Mouse (Mus musculus) kidney, adult 2 months (tissue): ENCODE measurements around the gene Ccnjl. TPM values are rescaled to one million over a fixed set of nuclear protein-coding genes. Genes with fewer than 3 reads are reported as not detected.

ENCODE experiments used
- DNase-seq: peaks from one replicate; pipeline ENCODE4 v3.0.0; 2021
- H3K27ac ChIP-seq: fragments of 200-500 bp; 2 replicates; pipeline ENCODE4 v1.5.1; 2012; ENCODE audit warnings: low read depth, low read length, control low read depth, inconsistent platforms; ENCODE audit not compliant: insufficient read depth
- H3K27me3 ChIP-seq: fragments of 200-500 bp; replicated peaks from 2 replicates; pipeline ENCODE4 v1.6.1; 2012; ENCODE audit warnings: mild to moderate bottlenecking, moderate library complexity, low read length, inconsistent platforms; ENCODE audit not compliant: control insufficient read depth, insufficient read depth
- H3K36me3 ChIP-seq: fragments of 200-500 bp; 2 replicates; pipeline ENCODE4 v1.6.1; 2012; ENCODE audit warnings: mild to moderate bottlenecking, moderate library complexity, low read length, inconsistent platforms; ENCODE audit not compliant: control insufficient read depth, insufficient read depth
- H3K4me1 ChIP-seq: fragments of 200-500 bp; 2 replicates; pipeline ENCODE4 v1.6.1; 2011; ENCODE audit warnings: low read length; ENCODE audit not compliant: control insufficient read depth, insufficient read depth
- H3K4me3 ChIP-seq: fragments of 200-500 bp; 2 replicates; pipeline ENCODE4 v1.5.1; 2011; ENCODE audit warnings: mild to moderate bottlenecking, low read depth, low read length, control low read depth; ENCODE audit not compliant: insufficient read depth
- CTCF ChIP-seq: fragments of 200-500 bp; conservative IDR thresholded peaks from 2 replicates; pipeline ENCODE4 v1.5.1; 2011; ENCODE audit warnings: low read depth, mild to moderate bottlenecking, control low read depth, low read length, moderate library complexity, mixed read lengths; ENCODE audit not compliant: insufficient read depth, insufficient read length
- POLR2A ChIP-seq: fragments of 200-500 bp; IDR thresholded peaks from one replicate; pipeline ENCODE4 v1.6.1; 2011; ENCODE audit warnings: low read depth, low read length, control low read depth
- WGBS: fragments of 180-500 bp; shearing (Covaris S2); methylation state at CpG from one replicate; pipeline ENCODE4 v1.1.7; 2018; 5-methylcytosine and 5-hydroxymethylcytosine counted together
- polyA plus RNA-seq: library from polyadenylated mRNA; depleted of rRNA; stranded (reverse); fragments of >200 nt; gene quantifications from 2 replicates; pipeline ENCODE4 v1.2.3, GENCODE M21; 2012; rRNA removed

Gene Ccnjl
- polyA plus RNA-seq, 1 experiment: 1.0 TPM

DNA sequence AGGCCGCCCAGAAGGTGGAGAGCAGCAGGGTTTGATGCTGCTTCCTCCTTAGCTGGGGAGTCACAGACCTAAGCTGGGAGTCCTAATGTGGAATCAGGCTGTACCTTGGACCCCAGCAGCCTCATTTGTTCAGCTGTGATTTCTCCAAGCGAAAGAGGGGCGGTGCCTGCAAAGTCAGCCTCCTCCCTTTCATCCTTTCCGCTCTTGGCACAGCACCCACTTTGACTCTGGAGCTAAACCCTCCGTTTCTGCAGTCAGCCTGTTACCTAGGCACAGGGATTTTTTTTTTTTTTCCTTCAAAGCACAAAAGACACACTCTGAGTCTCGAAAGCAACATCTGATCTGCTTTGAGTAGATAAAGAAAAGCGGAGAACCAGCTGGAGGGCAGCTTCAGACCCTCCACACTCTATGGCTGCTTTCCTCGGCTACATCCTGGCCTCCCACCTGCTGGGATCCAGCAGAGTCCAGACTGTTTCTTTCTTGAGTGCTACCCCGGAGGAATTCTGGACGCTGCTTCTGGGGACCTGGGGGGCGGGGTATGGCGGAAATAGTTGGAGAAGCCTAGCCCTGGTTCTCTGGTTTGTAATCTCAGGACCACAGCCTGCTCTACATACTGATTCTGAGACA, 97.8 kb downstream of the Ccnjl start:
- H3K36me3 ChIP-seq: no peaks in the 10 kb centered on the region
- H3K27me3 ChIP-seq: no peaks in the 10 kb centered on the region
- no peak for TF ChIP-seq CTCF
- TF ChIP-seq POLR2A: peak; percentile 7
- H3K27ac ChIP-seq: peak overlapping the region; percentile 85
- 12% methylated on average over 12 of the region's 12 CpGs for WGBS
- H3K4me1 ChIP-seq: peaks cover 19% of the 10 kb centered on the region
- DNase-seq: peak; percentile 94
- peak overlapping the region; percentile 5; the same call in 1 of the 2 replicates for H3K4me3 ChIP-seq

DNA sequence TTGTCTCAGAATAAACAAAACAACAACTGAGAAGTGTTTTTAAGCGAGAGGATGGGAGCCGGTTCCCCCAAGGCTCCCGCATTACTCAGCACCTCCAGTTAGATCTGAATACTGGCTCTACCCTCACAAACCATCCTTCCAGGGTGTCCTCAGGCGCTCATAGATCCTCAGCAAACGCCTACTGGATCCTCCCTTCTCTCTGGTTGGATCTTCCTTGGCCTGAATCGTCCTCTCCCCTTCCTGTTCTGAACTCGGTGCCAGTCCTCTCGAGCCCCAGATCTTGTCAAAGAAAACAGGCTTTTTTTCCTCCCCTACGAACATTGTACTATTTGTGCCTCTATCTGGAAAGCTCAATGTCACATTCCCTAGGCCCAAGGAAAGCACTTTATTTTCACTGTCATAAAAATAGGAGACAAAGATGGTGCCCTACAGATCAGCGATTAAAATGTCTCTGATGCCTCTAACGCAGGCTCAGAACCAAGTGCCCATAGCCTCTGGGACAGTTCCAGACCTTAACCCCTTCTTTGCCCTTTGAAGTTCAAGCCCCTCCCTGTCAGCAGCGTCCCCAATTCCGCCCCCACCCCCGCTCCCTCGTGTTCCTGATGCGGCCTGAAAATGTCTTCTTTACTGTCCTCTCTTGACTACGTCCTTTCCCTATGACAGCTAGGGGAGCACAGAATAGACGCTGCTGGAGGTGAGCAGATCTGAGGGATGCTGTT, 98.5 kb downstream of the Ccnjl start:
- WGBS: 44% methylated on average over 18 of the region's 18 CpGs
- TF ChIP-seq CTCF (no peak), POLR2A (no peak)
- Histone ChIP-seq H3K36me3 (no peaks in the 10 kb centered on the region), H3K4me3 (no peak overlapping the region), H3K27me3 (no peaks in the 10 kb centered on the region), H3K27ac (0 out of 2 replicates have a peak overlapping the region, but pooled peaks have one; percentile 4), H3K4me1 (peaks cover 21% of the 10 kb centered on the region)
- no peak for DNase-seq

DNA sequence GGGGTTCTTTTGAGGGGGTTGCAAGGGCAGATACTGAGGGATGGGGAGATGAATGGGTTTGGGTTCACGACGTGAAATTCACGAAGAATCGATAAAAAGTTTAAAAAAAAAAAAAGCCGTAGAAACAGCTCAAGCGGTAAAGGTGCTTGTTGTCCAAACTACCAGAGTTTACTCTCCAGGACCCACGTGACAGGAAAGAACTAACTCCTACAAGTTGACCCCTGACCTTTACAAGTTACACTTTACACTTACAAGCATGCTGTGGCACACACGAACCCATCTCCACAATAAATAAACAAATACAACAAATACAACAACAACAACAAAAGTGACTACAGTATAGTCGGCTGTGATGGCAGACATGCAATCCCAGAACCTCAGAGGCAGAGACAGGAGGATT, 103.1 kb downstream of the Ccnjl start:
- H3K4me3 ChIP-seq: no peak overlapping the region
- no peak overlapping the region for H3K27ac ChIP-seq
- WGBS: 56% methylated on average over 9 of the region's 9 CpGs
- DNase-seq: peak; percentile 59
- H3K27me3 ChIP-seq: no peaks in the 10 kb centered on the region
- H3K36me3 ChIP-seq: no peaks in the 10 kb centered on the region
- TF ChIP-seq CTCF: no peak
- TF ChIP-seq POLR2A: no peak
- H3K4me1 ChIP-seq: peaks cover 30% of the 10 kb centered on the region

DNA sequence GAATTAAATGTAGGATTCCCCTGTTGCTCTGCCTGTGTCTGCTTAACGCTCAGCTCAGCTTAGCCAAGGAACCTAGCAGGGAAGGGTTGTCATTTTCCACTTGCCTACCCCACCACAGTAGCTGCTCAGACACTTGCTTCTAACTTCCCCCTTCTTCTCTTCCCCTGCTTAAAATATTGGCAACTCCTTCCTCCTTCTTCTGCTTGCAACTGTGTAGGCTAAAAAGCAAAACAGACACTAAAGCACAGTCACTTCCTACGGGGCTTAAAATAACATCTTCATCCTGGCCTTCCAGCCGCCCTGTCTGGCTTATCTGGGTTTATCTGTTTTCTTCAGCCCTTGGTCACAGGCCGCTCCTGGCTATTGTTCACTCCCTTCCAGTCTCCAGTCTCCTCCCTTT, 104.0 kb downstream of the Ccnjl start:
- 58% methylated on average over 4 of the region's 4 CpGs for WGBS

DNA sequence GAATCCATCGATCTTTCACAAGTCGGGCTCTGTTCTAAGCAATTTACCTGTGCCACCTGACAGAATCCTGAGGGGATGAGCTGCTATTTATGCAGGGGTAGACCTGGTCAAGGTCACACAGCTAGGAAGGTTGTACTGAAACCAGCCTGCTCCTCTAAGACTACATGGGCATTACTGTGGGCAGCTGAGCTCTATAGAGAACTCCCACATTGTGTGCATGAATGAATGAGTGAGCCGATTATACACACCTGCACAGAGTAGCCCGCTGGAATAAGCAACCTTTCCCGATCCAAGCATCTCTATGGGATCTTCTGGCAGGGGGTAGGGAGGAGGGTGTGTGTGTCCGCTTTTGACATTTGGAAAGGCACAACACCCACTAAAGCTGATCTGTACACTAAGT, 104.6 kb downstream of the Ccnjl start:
- TF ChIP-seq POLR2A (no peak), CTCF (no peak)
- no peak for DNase-seq
- no peaks in the 10 kb centered on the region for H3K27me3 ChIP-seq
- peaks cover 24% of the 10 kb centered on the region for H3K4me1 ChIP-seq
- no peaks in the 10 kb centered on the region for H3K36me3 ChIP-seq
- H3K27ac ChIP-seq: no peak overlapping the region
- no peak overlapping the region for H3K4me3 ChIP-seq
- WGBS: 82% methylated on average over 6 of the region's 6 CpGs

More for the DNA sequence above, 104.0 kb downstream of the Ccnjl start:
- TF ChIP-seq POLR2A (no peak), CTCF (no peak)
- Histone ChIP-seq H3K4me1 (peaks cover 22% of the 10 kb centered on the region), H3K27me3 (no peaks in the 10 kb centered on the region), H3K27ac (no peak overlapping the region), H3K36me3 (no peaks in the 10 kb centered on the region), H3K4me3 (no peak overlapping the region)
- DNase-seq: peak; percentile 51

DNA sequence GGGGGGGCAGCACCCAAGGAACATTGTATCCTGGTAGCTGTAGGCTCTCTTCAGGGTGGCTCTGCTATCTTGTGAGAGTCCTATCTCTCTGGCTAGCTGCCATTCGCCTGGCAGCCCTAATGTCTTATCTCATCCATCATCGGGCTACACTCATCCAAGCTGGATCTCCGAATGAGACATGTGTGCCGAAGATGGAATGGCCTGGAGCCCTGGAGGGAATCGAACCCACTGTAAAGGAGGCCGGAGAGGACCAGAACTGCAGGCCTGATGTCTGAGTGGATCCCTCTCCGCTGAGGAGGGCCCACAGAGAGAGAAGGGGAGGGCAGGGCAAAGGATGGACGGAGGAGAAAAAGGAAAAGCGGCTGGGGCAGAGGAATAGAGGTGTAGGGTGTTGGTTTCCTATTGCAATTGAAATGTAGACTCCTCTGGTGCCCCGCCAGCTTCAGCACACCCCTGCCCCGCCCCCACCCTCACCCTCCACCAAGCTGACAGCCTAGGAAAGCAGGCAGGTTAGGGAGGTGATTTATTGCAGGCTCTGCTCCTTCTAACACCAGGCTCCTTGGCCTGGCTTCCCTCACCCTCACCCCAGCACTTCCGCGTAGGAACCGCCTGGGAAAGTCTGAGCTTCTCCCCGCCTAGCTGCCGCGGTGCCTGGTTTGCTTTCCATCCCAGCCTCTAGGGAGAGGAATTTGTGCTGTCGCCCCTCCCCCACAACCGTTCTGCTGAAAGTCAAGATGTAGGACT, 105.2 kb downstream of the Ccnjl start:
- no peaks in the 10 kb centered on the region for H3K36me3 ChIP-seq
- 19% methylated on average over 19 of the region's 19 CpGs for WGBS
- no peak overlapping the region for H3K27ac ChIP-seq
- TF ChIP-seq CTCF (no peak), POLR2A (no peak)
- H3K4me1 ChIP-seq: peaks cover 25% of the 10 kb centered on the region
- no peaks in the 10 kb centered on the region for H3K27me3 ChIP-seq
- DNase-seq: peak; percentile 90
- no peak overlapping the region for H3K4me3 ChIP-seq

Other genes with a start within 250 kb of the Ccnjl start
- gene Pttg1, start 102.5 kb upstream of the Ccnjl start, polyA plus RNA-seq: 33.6 and 45.4 TPM in 2 replicates
- 3.4 and 5.5 TPM in 2 replicates for gene Slu7, start 95.0 kb upstream of the Ccnjl start, polyA plus RNA-seq
- gene C1qtnf2, start 54.5 kb upstream of the Ccnjl start, polyA plus RNA-seq: 15.3 and 15.4 TPM in 2 replicates
- 0.24 and 0.30 TPM in 2 replicates for gene 4933415A04Rik, start 58.3 kb downstream of the Ccnjl start, polyA plus RNA-seq
- not detected in 2 replicates for gene Fabp6, start 72.8 kb downstream of the Ccnjl start, polyA plus RNA-seq
- gene Pwwp2a, start 153.2 kb downstream of the Ccnjl start, polyA plus RNA-seq: 10.8 and 12.1 TPM in 2 replicates
- gene Ttc1, start 219.2 kb downstream of the Ccnjl start, polyA plus RNA-seq: 15.3 and 15.4 TPM in 2 replicates